Mouse (Mus musculus) heart, adult 8-10 months (tissue): Measurements from ENCODE around the gene Rapgef6. TPM values are rescaled to one million over a fixed set of nuclear protein-coding genes. Genes with fewer than 3 reads are reported as not detected.

Experiments used
- DNase-seq: peaks from one replicate; pipeline ENCODE4 v3.0.0; 2022; ENCODE audit warnings: low spot score
- total RNA-seq, 4 experiments: library from RNA; stranded (reverse); gene quantifications; 2 replicates each; pipeline ENCODE4 v1.2.4; 2022

Rapgef6 gene
- 10 to 100 TPM; 16.8 to 18.5 (median 17.1) TPM for total RNA-seq

DNA sequence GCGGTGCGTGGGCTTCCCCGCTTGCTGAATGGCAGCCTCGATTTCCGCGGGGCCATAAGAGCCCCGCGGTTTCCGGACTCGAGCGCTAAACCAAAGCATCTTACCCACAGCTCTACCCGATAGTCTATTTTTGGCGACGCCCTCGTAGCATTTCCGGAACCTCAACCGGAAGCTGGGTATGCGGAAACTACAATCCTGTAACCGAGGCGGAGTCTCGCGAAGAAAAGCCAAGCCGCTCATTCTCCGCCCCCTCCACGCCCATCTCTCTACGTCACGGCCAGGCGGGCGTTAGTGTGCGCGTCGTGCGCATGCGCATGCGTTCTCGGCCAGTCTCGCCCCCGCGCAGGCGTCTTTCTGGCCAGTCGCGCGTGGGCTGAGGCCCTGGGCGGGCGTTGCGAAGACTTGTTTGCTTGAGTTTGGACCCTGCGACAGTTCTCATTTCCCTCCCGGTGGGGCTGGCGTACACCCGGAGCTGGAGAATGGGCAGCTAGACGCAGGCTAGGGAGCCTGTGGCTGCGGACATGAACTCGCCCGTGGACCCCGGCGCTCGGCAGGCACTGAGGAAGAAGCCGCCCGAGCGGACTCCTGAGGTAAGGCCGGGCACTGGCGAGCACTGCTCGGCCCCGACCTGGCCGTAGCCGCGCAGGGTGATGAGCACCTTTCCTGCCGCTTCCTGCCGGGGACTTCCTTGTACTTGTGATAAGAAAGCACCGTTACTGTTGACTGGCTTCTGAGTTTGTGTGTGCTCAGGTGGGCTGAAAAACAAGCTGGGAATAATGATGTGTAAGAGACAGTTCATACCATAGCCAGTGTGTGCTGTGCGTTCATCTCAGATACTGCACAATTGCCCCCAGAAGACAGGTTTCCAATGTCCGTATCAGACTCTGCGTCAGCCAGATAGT, at the start of gene Rapgef6:
Gene Rapgef6 (plus strand): TSS at position 319 of the 902 bp plus-strand sequence.
- peak; percentile 99 for DNase-seq

DNA sequence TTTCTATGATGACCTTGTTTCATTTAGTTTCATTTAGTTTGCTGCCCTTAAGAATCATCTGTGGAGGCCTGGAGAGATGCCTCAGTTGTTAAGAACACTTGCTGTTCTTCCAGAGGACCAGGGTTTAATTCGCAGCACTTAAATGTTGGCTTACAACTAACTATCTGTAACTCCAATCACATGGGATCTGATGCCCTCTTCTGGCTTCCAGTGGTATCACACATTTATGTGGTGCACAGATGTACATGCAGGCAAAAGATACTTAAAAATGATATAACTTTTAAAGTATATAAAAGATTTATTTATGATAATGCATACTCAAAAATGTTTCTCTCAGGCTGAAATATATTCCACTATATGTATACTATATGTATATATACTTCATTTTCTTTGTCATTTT, 44.2 kb upstream of the Rapgef6 start:
- no peak for DNase-seq

DNA sequence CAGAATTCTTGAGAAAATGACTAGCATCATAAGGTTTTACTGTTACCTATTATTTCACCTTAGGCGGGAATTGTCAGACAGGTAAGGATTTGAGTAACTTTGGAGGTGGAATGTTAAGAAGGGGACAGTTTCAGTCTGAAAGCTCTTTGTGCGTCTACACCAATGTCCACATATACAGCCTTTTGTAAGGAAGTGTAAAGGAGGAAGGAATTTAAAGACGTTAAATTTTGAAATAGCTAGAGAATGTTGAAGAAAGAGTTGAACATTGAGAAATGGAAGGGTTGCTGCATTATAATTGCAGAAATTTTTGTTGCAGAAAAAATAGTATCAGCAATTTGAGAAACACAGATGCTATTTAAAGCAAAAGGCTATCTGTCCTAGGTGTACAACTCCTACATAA, 36.6 kb upstream of the Rapgef6 start:
- DNase-seq, result no peak

DNA sequence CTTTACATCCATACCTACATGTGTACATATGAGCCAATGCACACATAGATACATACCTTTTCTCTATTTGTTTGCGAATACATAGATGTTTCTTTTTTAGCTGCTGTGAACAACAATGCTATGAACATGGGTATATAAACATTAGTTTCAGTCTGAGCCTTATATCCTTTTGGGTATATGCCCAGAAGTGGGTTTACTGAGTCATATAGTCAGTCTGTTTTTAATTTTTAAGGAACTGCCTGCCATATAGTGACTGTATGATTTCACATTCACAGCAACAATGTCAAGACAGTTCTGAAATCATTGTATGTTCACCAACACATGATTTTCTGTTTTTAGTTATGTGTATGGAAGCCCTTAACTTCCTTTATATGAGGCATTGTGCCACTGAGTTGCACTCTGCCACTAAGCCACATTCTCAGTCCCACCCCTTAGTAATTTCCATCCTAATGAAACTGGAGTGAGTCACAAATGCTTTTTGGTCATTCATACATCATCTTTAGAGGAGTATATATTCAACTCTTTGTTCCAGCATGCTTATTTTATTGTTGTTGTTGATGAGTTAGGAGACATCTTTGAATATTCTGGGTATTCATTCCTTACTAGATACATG, 30.6 kb upstream of the Rapgef6 start:
- DNase-seq, result no peak

DNA sequence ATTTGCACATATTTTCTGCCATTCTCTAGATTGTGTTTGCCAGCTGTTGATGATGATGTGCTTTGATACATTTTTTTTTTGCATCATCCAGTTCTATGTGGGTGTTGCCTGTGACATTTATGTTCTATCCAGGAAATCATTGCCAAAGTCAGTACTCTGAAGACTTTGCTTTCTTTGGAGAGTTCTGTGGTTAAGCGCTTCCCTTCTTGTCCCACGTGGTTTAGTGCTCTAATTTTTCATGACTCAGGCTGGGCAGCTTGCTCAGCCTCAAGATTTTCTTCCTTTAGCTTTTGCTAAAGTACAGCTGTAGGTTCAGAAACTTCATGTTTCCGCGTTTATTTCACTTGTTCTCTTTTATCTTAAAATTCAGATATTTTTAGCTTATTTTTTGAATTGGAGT, 30.1 kb upstream of the Rapgef6 start:
- DNase-seq, result peak; percentile 22

DNA sequence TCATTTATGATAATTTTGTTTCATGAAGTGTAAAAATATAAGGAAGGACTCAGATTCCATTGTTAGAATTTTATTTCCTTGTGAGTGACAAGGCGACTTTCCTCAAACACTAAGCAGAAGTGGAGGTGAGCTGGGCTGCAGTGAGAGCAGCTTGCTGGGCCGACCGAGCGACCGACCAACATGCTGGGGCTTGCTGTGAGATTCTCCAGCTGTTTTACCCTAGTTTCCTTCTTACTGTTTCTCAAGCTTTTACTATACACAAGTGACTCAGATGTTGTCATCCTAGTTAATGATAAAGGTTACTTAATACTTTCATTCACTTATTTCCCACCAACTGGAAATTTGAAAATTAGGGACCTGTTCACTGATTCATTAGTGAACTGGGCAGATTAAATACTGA, 22.8 kb upstream of the Rapgef6 start:
- DNase-seq, result no peak

DNA sequence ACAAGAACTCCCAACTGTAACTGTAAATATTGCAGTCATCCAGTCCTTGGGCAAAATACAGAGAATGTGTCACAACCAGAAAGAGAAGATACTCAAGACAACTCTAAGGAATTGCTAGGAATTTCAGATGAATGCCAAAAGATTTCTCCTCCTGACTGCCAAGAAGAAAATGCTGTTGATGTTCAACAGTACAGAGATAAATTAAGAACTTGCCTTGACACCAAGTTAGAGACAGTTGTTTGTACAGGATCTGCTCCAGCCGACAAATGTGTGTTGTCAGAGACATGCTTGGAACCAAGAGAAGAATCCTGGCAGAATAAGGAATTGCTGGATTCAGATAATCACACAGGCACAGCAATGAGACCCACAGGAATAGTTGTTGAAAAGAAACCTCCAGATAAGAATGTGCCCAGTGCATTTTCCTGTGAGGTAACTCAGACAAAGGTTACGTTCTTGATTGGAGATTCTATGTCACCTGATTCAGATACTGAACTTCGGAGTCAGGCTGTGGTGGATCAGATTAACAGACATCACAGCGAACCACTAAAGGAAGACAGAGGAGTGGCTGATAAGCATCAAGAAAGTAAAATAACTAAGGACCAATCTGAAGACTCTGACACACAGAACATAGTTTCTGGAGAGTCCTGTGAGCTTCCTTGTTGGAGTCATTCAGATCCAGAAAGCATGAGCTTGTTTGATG, 20.0 kb upstream of the Rapgef6 start:
- DNase-seq, result peak; percentile 35

DNA sequence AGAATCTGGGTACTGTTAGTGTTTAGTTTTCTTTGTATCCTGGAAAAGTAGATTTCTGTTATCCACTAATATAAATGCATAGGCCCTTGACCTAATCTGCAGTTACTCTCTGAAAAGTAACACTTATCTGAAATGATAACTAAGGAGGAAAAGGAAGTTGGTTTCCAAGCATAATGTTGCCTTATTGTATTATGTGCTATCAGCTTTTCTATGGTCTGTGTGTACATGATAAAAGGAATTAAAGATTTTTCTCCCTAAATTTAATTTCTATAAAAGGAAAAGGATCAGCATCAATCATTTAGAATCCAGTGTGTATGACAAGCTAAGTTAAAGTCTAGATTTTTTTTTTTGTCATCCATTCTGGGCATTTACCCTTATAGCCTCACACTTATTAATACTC, 9.1 kb upstream of the Rapgef6 start:
- DNase-seq, result no peak

DNA sequence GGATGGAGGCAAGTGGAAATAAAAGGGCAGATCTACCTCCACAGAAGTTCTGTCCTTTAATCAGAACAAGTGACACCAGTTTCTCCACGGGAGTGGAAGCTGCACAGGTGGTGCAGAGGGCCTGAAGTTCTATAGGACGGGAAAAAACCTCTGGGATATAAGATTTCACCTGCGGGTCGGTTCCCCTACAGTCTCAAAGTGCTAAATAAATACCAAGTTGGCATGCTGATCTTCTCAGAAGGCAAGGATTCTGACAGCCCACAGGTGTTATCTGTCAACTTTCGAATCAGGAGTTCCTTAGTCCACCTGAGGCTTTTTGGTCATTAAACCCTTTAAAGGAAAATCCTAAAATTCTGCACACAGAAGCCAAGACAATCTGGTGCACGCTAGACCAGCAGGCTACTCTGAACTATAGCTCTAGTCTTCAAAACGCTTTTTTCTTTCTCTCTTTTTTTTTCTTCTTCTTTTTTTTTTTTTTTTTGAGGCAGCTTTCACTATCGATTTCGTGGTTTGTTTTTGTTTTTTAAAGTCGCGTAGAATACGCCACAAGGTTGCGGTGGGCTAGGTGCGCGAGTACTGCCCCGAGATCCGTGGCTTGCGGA, 619 bp upstream of the Rapgef6 start:
- peak; percentile 25 for DNase-seq

DNA sequence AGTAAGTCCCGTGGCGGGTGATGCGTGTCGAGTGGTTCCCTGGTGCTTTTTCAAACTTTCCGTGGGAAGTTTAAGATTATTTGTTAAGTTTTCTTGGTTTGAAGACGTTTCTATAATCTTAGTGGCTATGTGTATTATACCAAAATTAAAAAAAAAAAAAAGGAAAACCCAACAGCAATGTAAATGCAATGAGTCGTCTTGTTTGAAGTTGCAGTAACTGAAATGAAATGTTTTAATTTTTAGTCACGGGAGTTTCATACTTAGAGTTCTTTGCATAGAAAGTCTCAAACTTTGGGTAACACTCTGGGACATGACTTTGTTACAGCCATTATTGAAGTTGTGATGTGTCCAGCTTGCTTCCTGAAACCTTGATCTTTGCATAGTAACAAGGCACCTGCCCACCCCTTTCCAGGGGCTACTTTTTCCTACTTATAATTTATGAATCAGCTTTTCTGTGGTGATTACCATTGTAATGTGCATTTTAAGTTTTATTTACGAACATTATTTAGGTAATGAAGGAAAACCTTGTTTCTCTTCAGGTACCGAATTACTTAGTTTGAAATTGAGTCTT, 869 bp downstream of the Rapgef6 start:
- no peak for DNase-seq

DNA sequence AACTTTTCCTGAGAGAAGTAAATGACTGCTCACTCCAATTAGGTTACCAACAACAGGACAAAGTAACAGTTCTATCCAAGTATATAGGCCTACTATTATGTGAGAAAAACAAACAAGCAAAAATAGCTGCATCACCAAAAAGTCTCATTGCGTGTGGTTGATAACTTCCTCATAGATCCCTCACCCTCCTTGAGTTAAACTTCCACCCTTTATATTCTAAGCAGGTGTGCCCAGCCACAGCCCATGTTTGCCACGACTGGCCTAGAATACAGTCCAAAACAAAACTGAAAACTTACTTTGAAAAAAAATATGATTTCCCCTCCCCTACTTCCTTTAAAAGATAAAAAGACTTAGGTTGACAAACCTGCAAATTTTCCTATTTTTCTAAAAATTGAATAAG, 5.4 kb downstream of the Rapgef6 start:
- no peak for DNase-seq

DNA sequence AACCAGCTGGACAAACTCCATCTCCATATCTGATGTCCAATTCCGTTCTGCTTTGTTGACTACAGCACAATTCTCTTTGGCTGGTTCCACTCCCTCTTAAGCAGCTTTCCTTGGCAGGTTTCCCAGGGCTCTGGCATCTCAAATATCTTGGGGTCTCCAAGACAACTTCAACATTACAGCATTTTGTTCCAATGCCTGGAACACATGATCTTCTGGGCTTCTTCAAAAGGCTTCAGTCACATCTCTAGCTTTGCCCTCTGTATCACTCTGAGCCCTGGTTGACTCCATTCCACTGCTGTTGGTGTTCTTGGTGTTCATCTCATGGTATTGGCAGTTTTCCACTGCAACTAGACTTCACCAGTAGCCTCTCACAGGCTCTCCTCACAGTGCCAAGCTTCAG, 7.7 kb downstream of the Rapgef6 start:
- peak; percentile 25 for DNase-seq

DNA sequence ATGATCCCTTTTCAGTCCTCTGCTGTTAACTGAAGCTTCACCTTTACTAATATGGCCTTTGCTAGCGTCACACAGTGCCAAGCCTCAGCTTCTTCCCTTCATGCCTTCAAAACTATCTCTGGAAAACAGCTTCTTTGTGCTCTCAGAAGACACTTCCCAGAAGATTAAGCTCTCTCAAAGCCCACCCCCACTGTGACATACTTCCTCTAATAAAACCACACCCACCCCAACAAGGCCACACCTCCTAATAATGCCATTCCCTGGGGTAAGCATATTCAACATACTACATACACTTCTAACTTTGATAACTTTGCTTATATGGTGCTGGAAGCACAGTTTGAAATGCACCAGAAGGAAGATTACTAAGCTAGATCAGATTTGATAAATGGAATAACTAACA, 8.3 kb downstream of the Rapgef6 start:
- no peak for DNase-seq

DNA sequence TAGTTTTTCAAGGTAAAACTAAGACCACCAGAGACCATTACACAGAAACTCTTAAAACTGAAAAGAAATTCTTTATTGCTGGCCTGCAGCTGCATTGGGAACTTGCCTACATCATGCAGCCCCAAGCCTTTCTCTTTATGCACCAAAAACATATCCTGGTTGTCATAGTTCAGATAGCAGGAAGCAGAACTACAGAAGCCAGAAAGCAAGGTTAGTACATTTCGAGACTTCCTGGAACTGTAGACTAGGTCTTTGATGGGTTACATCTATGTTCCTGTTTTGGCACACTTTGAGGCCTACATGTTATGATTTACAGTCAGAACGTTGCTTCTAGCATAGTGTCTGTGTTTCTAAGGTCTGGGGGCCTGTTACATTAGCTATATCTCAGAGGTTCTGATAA, 11.2 kb downstream of the Rapgef6 start:
- DNase-seq, result no peak

DNA sequence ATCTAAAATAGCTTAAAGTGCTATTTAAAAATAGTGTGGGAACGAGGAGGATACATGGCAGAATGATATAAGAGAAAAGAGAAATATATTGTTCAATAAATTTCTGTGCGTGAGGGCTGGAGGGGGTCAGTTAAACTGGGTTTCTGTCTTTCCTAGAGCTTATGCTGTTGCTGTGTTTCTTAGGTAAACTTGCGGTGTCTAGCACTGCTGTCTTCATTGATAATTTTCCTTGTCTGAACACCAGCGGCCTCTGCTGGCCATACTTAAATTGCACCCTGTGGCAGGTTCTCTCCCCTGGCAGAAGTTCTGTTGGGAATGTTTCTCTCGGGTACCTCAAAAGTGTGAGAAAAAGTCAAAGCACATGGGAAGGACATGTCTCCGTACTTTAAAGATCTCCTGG, 12.2 kb downstream of the Rapgef6 start:
- peak; percentile 71 for DNase-seq

DNA sequence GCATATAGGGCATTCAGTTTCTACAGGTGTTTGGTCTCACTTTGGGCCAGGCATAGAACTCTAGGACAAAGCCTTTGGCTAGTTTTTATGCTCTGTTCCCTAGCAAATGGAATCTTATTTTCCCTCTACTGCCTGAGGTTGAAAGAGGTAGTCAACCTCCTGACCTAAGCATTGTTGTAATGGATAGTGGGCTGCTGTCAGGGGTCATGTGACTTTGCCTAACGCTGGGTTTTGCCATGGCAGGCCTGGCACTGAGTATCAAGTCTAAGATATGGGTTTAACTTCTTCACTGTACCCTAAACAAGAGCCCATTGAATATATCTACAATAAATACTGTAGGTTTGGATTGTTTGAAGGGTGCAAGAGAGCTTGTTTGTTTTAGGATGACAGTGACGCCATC, 16.4 kb downstream of the Rapgef6 start:
- DNase-seq, result no peak

DNA sequence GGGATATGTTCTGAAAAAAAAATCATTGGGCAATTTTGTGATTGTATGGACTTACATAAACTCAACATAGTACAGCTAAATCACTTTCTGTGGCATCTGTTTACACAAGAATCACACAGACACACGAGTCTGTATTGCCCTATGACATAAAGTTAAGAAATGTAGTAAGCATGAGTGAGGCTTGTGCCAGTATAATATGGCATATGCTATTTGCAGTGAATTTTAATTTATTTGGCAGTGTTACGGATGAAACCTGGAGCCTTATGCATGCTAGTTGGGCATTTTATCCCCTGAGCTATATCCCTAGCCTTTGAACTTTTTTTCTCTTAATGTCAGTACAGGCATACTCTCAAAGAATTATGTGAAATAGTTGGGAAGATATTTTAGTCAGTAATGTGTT, 16.8 kb downstream of the Rapgef6 start:
- DNase-seq, result no peak

DNA sequence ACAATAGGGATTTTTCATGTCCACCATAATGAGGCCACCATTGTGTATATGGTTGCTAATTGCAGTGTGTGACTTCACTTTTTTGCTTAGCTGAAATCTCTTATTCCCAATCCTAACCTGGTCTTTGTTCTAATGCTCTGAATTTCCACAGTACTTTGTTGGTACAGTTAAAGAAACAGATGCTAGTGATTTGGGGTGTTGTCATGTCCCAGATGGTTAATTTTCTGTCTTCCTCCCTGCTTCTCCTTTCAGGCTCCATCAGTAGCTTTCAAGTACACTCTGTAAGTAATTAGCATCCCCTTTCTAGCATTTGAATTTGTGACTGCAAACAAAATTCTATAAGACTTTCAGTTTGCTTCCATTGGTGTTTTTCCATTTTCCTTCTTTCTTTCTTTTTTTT, 17.7 kb downstream of the Rapgef6 start:
- no peak for DNase-seq

DNA sequence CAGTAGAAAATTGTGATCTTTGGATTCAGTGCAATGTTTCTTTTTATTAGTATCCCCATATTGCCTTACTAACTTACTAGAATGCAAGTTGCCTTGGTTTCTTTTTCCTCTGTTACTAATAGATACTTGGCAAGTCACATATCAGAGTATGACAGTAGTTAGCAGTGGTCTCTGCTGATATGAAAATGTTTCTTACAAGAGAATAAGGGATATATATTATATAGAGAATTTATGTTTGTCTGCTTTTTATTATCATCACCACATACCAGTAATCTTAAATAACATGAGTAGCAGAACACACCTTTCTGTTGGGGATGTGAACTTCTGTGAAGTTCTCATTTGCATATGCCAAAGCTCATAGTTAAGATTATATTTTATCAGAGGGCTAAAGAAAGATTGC, 19.8 kb downstream of the Rapgef6 start:
- no peak for DNase-seq

DNA sequence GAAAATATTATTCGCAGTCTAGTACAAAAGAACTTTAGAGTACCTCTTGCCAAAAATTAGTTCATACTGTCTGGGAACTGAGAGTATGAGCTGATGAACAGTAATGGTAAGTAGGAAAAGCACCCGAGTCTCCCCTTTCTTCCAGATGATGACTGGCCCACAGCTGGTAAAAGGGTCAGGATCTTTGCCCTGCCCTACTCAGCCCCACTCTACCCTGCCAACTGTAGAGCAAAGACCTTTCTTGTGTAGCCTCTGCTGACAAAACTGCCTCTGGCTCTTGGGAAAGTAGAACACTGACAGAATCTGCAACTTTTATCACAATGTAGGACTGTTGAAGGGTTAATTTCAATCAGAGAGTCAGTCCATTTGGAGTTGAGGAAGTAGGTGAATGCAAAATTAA, 32.3 kb downstream of the Rapgef6 start:
- no peak for DNase-seq

DNA sequence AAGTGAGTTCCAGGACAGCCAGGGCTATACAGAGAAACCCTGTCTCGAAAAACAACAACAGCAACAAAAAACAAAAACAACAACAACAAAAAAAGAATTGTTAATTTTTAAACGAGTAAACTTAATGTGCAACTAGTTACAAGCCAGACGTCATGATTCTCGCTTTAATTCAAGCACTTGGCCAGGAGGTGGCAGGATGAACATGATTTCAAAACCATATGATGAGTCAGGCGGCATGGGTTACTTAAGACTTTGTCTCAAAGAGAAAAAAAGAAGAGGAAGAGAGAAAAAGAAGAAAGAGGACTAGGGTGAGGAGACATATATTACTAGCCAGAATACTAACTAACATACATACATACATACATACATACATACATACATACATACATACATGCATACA, 40.1 kb downstream of the Rapgef6 start:
- DNase-seq, result peak; percentile 26

DNA sequence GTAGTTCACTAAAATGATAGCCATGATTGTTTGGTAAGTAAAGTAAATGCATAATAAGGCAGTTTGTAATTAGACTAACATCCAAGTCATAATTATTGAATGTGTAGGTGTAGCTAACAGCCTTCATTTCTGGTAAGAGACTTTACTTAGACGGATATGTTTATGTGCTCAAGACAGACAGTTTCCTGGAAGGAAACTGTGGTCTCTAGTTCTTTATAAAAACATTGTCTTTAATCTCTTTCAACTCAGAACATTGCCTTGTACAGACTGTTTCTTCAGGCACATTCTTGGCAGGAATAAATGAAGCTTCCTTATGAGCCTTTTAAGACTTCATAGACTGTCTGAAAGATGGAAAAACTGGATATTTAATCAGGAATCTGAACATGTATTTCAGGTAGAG, 45.3 kb downstream of the Rapgef6 start:
- DNase-seq, result no peak
